Mouse (Mus musculus): Measurements from ENCODE around the gene Ddx55.

GRCm38 (mm10) chr5:124521588-124521987 is 31.1 kb upstream of the Ddx55 start:
- no peak for TF ChIP-seq POLR2A (IDR thresholded peaks at IDR 0.05; ENCODE audit: low read depth, low read length)
- no peak for TF ChIP-seq CTCF (conservative IDR thresholded peaks at IDR 0.05; ENCODE audit: insufficient read depth, insufficient read length, low read depth, low read length)
